Mouse (Mus musculus): ENCODE measurements around the gene Srrm2.

- TF ChIP-seq POLR2A (IDR thresholded peaks at IDR 0.05; ENCODE audit: low read depth, low read length) (no peak), CTCF (IDR thresholded peaks at IDR 0.05; ENCODE audit: extremely low read depth, insufficient read depth, insufficient read length, insufficient replicate concordance) (no peak)
Measured at GRCm38 (mm10) chr17:23823018-23823417, 32.7 kb downstream of the Srrm2 start.

Measured in spleen, adult 2 months (tissue).